Comparison of ENCODE assay signal across 7 mouse cellular contexts in the genomic region with DNA sequence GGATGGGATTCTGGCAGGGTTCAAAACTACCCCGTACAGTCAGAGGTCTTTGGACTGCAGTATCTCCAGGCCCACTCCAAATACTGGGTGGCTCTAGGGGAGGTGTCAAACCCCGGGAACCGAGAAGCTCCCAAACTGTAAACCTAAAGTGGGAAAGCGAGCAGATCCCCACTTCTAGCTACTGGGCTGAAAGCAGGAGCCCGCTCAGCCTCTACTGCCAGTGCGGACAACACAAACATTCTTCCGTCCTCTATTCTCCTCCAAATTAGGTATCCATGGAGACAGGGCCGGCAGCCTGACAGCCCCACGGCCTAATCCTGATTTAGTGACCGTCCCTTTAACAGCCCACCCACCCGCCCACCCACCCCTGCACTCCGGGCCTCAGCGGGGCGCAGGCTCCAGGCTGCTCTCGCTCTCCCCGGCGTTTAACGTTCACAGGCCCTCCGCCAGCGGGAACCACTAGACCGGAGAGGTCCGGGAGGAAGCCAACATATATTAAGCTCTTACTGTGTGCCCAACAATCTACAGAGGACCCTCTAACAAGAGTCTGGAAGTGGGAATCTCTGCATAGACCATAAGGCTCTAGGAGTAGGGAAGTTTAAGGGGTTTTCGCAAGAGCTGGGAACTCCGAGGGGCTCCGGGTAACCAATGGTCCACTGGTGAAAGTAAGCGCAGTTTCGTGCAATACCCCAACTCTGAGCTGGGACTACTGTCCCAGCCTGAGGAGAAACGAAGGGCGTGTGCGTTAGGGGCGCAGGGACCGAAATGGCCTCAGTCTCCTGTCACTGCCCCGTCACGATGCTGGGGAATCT. TPM values are rescaled to one million over a fixed set of nuclear protein-coding genes. Genes with fewer than 3 reads are reported as not detected.
DNase-seq lines count a peak whose midpoint lies in the region; ATAC-seq and TF ChIP-seq lines count a peak whose summit lies in the region.

No protein-coding gene starts in this region.

- in situ Hi-C loops in ES-E14 (cut with MboI; ENCODE audit: low sequenced_read_pairs in 2 of 2, unreplicated experiment in 2 of 2), result no loop called here

- H3K9me3 ChIP-seq in E14TG2a.4 (ENCODE audit: low read length) (no peaks in the 10 kb centered on the region), ES-E14 (ENCODE audit: control insufficient read depth, insufficient read depth, low read depth, low read length) (no peaks in the 10 kb centered on the region)
- H3K9me3 ChIP-seq in limb, embryonic 11.5 days (ENCODE audit: control insufficient read depth, low read length), result no peaks in the 10 kb centered on the region

- TF ChIP-seq CTCF in E14TG2a.4 (conservative IDR thresholded peaks at IDR 0.05; ENCODE audit: low read length), result no peak
- no peak for TF ChIP-seq CTCF in olfactory bulb, adult 2 months (IDR thresholded peaks at IDR 0.05; ENCODE audit: insufficient read depth, low read depth, low read length)

- no peak for TF ChIP-seq POLR2A in olfactory bulb, adult 2 months (IDR thresholded peaks at IDR 0.05; ENCODE audit: insufficient read depth, low read depth, low read length)

- H3K4me2 ChIP-seq in limb, embryonic 11.5 days (ENCODE audit: low read depth, severe bottlenecking), result peak overlapping the region; percentile 90

- 0 out of 2 replicates have a peak, but pooled peaks have one; percentile 20 for ATAC-seq in granulocyte monocyte progenitor cell, adult 5-6 weeks (replicated peaks; ENCODE audit: poor library complexity, severe bottlenecking)
- ATAC-seq in limb, embryonic 11.5 days (ENCODE audit: insufficient number of reproducible peaks, low FRiP score, low TSS enrichment, low read depth), result no peak

- H3K4me3 ChIP-seq in E14TG2a.4 (replicated peaks; ENCODE audit: low read length) (peak overlapping the region; percentile 85), ES-E14 (ENCODE audit: insufficient read depth in 1 of 2, low read depth in 1 of 2, low read length in 2 of 2, poor library complexity in 1 of 2, severe bottlenecking in 1 of 2) (peak overlapping the region; percentile 79 to 94)
- H3K4me3 ChIP-seq in limb, embryonic 11.5 days (ENCODE audit: low read depth, low read length), result peak overlapping the region; percentile 97
- H3K4me3 ChIP-seq in olfactory bulb, adult 2 months (ENCODE audit: insufficient read depth, low read depth, low read length), result peak overlapping the region; percentile 50

- no peak overlapping the region for H3K27ac ChIP-seq in ES-E14 (ENCODE audit: insufficient read depth, low read depth, low read length, poor library complexity, severe bottlenecking)
- H3K27ac ChIP-seq in limb, embryonic 11.5 days (replicated peaks; ENCODE audit: low read depth, low read length), result peak overlapping the region; percentile 96
- no peak overlapping the region for H3K27ac ChIP-seq in olfactory bulb, adult 2 months (ENCODE audit: insufficient read depth, low read depth, low read length)

- H3K36me3 ChIP-seq in E14TG2a.4 (ENCODE audit: insufficient read depth, low read length) (no peaks in the 10 kb centered on the region), ES-E14 (ENCODE audit: control insufficient read depth, insufficient read depth, low read length, poor library complexity, severe bottlenecking) (no peaks in the 10 kb centered on the region)
- peaks cover 4% of the 10 kb centered on the region; the same call in 1 of the 2 replicates for H3K36me3 ChIP-seq in limb, embryonic 11.5 days (ENCODE audit: control insufficient read depth, insufficient read depth, low read length)

- H3K27me3 ChIP-seq in E14TG2a.4 (ENCODE audit: insufficient read depth, low read length), result peaks cover 82% of the 10 kb centered on the region
- H3K27me3 ChIP-seq in limb, embryonic 11.5 days (ENCODE audit: control insufficient read depth, insufficient read depth, low read length), result no peaks in the 10 kb centered on the region

- intact Hi-C loops in left cerebral cortex, postnatal 4 days (cut with DNase I), result no loop called here

- peak overlapping the region; percentile 60; the same call in 1 of the 2 replicates for H3K9ac ChIP-seq in ES-E14 (ENCODE audit: insufficient read depth, low read depth, low read length, poor library complexity, severe bottlenecking)
- peak overlapping the region; percentile 96 for H3K9ac ChIP-seq in limb, embryonic 11.5 days (ENCODE audit: low read length)

- no peak for DNase-seq in ES-E14 (ENCODE audit: low read depth, low spot score)
- DNase-seq in limb, embryonic 11.5 days (ENCODE audit: low spot score), result peak; percentile 63
- no peak for DNase-seq in left cerebral cortex, adult 11 months (ENCODE audit: low spot score)
- no peak for DNase-seq in left cerebral cortex, postnatal 4 days

- WGBS in limb, embryonic 11.5 days, result under 1% methylated on average over 34 of the region's 34 CpGs
- 10% methylated on average over 34 of the region's 34 CpGs for WGBS in olfactory bulb, adult 2 months

- H3K4me1 ChIP-seq in E14TG2a.4 (replicated peaks; ENCODE audit: low read depth, low read length), result peaks cover 75% of the 10 kb centered on the region
- peaks cover 14 to 27% of the 10 kb centered on the region in 2 experiments for H3K4me1 ChIP-seq in ES-E14 (ENCODE audit: control insufficient read depth in 2 of 2, insufficient read depth in 2 of 2, low read length in 2 of 2, poor library complexity in 1 of 2)
- H3K4me1 ChIP-seq in limb, embryonic 11.5 days (ENCODE audit: control insufficient read depth, insufficient read depth, low read length), result peaks cover 43% of the 10 kb centered on the region
- peaks cover 26% of the 10 kb centered on the region for H3K4me1 ChIP-seq in olfactory bulb, adult 2 months (ENCODE audit: control insufficient read depth, insufficient read depth, low read length)

TF ChIP-seq in ES-E14, 5 proteins besides CTCF, POLR2A, EP300 and RAD21:
- no peak for TF ChIP-seq CHD2 (IDR thresholded peaks at IDR 0.05; ENCODE audit: low read depth, low read length)
- no peak for TF ChIP-seq ZC3H11A (IDR thresholded peaks at IDR 0.05; ENCODE audit: borderline replicate concordance, low read depth, low read length)
- no peak for TF ChIP-seq MAFK (IDR thresholded peaks at IDR 0.05; ENCODE audit: insufficient read depth, low read depth, low read length)
- TF ChIP-seq HCFC1 (IDR thresholded peaks at IDR 0.05; ENCODE audit: borderline replicate concordance, insufficient read depth, low read length), result no peak
- no peak for TF ChIP-seq ZNF384 (IDR thresholded peaks at IDR 0.05; ENCODE audit: low read depth, low read length)

RNA-seq across cellular contexts. Expression of gene Fignl2, which starts 1.2 kb away (rescaled TPM):
- 7.1 and 8.6 TPM in 2 replicates for total RNA-seq in ES-E14 (2012; rRNA removed)
- total RNA-seq in granulocyte monocyte progenitor cell, adult 5-6 weeks (2014; fragmentation: Nextera tagmentation), result not detected in 2 replicates
- not detected in 2 replicates for total RNA-seq in granulocyte monocyte progenitor cell, adult 5-6 weeks (2017)
- polyA plus RNA-seq in limb, embryonic 11.5 days (2014; fragmentation: Nextera tagmentation; extraction: Ambion mirVana), result 1.3 and 1.5 TPM in 2 replicates
- not detected in 2 replicates for polyA plus RNA-seq in olfactory bulb, adult 2 months (2012; ENCODE audit: insufficient read depth, insufficient read length, low replicate concordance, missing spikeins)
- total RNA-seq in left cerebral cortex, postnatal 4 days (2021), result 1 to 10 TPM in 1 of 2 experiments, under 1 TPM in 1; 0.70 to 1.0 TPM

RNA-seq across cellular contexts. Expression of gene Gm47841, which starts 30.0 kb away (rescaled TPM):
- not detected in 2 replicates for total RNA-seq in ES-E14 (2012; rRNA removed)
- not detected in 2 replicates for total RNA-seq in granulocyte monocyte progenitor cell, adult 5-6 weeks (2014; fragmentation: Nextera tagmentation)
- not detected in 2 replicates for total RNA-seq in granulocyte monocyte progenitor cell, adult 5-6 weeks (2017)
- polyA plus RNA-seq in limb, embryonic 11.5 days (2014; fragmentation: Nextera tagmentation; extraction: Ambion mirVana), result not detected in 2 replicates
- polyA plus RNA-seq in olfactory bulb, adult 2 months (2012; ENCODE audit: insufficient read depth, insufficient read length, low replicate concordance, missing spikeins), result not detected in 2 replicates
- not detected for total RNA-seq in left cerebral cortex, postnatal 4 days (2021)

RNA-seq across cellular contexts. Expression of gene Ankrd33, which starts 38.3 kb away (rescaled TPM):
- total RNA-seq in ES-E14 (2012; rRNA removed), result not detected in 2 replicates
- not detected in 2 replicates for total RNA-seq in granulocyte monocyte progenitor cell, adult 5-6 weeks (2014; fragmentation: Nextera tagmentation)
- not detected in 2 replicates for total RNA-seq in granulocyte monocyte progenitor cell, adult 5-6 weeks (2017)
- polyA plus RNA-seq in limb, embryonic 11.5 days (2014; fragmentation: Nextera tagmentation; extraction: Ambion mirVana), result not detected in 2 replicates
- polyA plus RNA-seq in olfactory bulb, adult 2 months (2012; ENCODE audit: insufficient read depth, insufficient read length, low replicate concordance, missing spikeins), result not detected in 2 replicates
- not detected for total RNA-seq in left cerebral cortex, postnatal 4 days (2021)

RNA-seq across cellular contexts. Expression of gene Acvrl1, which starts 51.1 kb away (rescaled TPM):
- 2.5 and 3.3 TPM in 2 replicates for total RNA-seq in ES-E14 (2012; rRNA removed)
- 0.30 TPM in 1 of 2 replicates, not detected in the other for total RNA-seq in granulocyte monocyte progenitor cell, adult 5-6 weeks (2014; fragmentation: Nextera tagmentation)
- total RNA-seq in granulocyte monocyte progenitor cell, adult 5-6 weeks (2017), result 0.73 and 2.7 TPM in 2 replicates
- 3.8 and 5.0 TPM in 2 replicates for polyA plus RNA-seq in limb, embryonic 11.5 days (2014; fragmentation: Nextera tagmentation; extraction: Ambion mirVana)
- not detected in 2 replicates for polyA plus RNA-seq in olfactory bulb, adult 2 months (2012; ENCODE audit: insufficient read depth, insufficient read length, low replicate concordance, missing spikeins)
- total RNA-seq in left cerebral cortex, postnatal 4 days (2021), result 1 to 10 TPM; 8.4 to 9.7 TPM
